Mouse (Mus musculus) small intestine, adult 2 months (tissue): ENCODE results near the gene Cd200.

Experiments used
- CTCF ChIP-seq: fragments of 200-500 bp; IDR thresholded peaks from 2 replicates; pipeline ENCODE4 v1.5.1; 2012; ENCODE audit warnings: low read depth, mild to moderate bottlenecking, control low read depth, inconsistent platforms, low read length, moderate library complexity, mixed read lengths; ENCODE audit not compliant: insufficient replicate concordance, insufficient read length; ENCODE audit errors: extremely low read depth
- POLR2A ChIP-seq: fragments of 200-500 bp; IDR thresholded peaks from 2 replicates; pipeline ENCODE4 v1.6.1; 2012; ENCODE audit warnings: low read depth, mild to moderate bottlenecking, control low read depth, inconsistent platforms, low read length, moderate library complexity

- TF ChIP-seq CTCF (no peak), POLR2A (no peak)
Observed at GRCm38 (mm10) chr16:45332591-45332990, 76.3 kb downstream of the Cd200 start.
